Mouse (Mus musculus) heart, postnatal 0 days (tissue): ENCODE results near the gene Rtp2.

Experiments used
- CTCF ChIP-seq: IDR thresholded peaks from 2 replicates; pipeline ENCODE4 v1.5.1; 2016; ENCODE audit warnings: antibody characterized with exemption, control low read depth, low read depth
- EP300 ChIP-seq: IDR thresholded peaks from 2 replicates; pipeline ENCODE4 v1.6.1; 2016; ENCODE audit warnings: antibody characterized with exemption, low read depth

DNA sequence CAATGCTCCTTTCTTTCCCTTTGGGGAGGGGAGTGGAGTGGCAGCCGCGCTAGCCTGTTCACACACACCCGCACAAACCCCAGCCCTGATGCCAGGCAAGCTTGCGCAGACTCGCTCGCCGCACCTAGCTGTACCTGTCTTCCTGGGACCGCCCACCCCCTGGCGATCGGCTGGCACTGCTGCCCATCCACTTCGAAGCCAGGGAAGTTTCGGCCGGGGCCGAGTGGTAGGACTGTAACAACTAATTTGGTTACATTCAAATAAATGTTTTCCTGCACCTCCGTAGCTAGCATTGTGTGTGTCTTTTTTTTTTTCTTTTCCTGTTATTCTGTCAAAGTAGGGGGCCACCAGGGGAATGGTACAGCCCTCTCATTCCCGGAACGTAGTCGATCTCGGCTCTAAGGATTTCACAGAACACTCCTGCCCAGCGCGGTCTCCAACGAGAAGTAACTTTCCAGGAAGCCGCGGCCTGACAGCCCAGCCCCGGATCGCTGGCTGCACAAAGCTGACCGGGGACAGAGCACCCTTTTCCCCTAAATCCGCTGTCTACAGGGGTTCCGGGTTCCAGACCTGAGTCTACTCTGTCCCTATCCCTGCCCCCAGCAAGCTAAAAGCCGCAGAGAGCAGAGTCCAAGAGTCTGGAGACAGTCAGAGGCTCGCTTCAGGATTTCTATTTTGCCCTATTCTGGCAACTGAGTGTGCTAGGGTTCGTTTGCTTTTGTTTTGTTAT, 49.0 kb upstream of the Rtp2 start:
- TF ChIP-seq CTCF, result no peak
- TF ChIP-seq EP300, result no peak
